Mouse (Mus musculus) lung, postnatal 25 days (tissue): ENCODE results near the gene Acox3.

Source experiments
- DNase-seq: peaks from one replicate; pipeline ENCODE4 v3.0.0; 2022; ENCODE audit warnings: low spot score

The Acox3 gene

DNA sequence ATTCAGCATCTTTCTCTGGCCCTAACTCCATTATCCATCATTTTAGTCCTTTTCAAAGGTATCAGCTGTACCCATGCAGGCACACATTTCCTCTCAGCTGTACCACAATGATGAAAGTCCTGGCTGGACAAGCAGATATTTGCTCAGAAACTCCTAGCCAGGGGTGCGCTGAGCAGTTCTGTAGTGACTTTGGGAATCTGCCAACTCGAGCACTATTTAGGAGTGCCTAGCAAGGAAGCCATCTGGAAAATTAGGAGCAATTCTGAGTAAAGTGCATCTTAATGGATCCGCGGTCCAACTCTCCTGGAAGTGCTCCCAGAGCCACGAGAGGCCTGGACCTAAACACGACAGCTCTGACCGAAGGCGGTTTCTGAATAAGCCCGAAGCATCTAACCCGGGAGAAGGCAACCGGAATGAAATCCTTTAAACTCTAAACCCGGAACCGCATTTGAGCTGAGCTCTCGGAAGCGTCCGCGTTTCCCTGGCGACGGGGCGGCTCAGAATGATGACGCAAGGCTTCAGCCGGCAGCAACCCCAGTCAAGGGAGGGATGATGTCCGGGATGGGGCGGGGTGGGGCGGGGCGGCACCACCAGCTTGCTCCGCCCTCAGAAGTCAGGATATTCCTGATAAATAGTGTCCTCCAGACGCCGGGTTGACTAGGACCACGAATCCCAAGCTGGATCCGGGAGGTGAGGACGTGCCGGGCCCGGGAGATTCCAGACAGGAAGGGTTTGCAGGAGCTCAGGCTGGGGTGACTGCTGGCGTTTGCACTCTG is at the start of gene Acox3:
Acox3 (plus strand) TSS at position 596 of the 776 bp plus-strand sequence.
- peak; percentile 97 for DNase-seq

DNA sequence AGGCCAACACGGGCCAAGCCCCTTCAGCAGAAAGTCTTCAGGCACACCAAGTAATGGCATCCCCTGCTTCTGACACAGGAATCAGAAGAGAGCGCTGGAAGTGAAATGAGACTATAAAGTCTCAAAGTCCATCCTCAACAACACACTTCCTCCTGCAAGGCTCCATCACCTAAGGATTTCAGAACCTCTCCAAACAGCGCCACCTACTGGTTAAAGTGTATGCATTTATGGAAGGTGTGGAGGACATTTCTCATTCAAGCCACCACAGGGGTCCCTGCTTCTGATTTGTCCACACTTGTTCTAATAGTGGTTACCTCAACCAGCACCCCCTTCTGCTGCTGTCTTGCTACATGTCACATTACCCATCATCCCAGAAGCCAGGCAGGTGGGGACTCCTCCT is 46.6 kb upstream of the Acox3 start:
- no peak for DNase-seq

DNA sequence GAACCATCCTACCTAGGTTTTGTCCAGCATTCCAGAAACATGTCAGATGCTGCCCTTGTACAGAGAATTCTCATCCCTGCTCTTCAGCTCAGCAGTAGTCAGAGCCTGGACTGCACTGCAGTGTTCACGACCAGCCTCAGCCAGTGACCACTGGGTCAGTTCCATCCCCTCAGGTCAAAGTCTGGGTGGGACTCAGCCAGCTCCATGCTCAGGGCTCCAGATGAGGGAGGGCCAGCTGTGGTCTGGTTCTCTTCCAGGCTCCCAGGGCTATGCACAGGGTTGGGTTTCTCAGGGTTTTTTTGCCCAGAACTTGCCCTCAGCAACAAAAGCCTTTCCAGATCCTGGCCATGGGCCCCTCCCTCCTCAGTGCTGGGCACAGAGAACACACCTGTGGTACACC is 45.4 kb upstream of the Acox3 start:
- no peak for DNase-seq

- DNase-seq, result no peak
Observed at GRCm38 (mm10) chr5:35538022-35538421, 44.8 kb upstream of the Acox3 start.

DNA sequence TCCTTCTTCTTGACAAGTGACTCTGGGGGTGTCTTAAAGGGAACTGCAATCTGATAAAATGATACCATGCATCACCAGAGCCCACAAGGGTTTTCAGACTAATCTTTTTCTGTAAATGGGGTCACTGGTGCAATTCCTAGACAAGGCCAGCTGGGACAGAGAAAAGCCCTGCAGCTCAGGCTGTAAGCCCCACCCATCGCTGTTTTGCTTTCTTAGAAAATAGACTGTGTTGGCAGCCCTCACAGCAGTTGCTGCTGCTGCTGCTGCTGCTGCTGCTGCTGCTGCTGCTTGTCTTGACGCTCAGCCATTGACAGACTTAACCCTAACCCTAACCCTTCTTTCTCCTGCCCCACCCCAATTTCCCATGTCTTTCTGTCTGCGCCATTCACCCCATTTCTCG is 43.3 kb upstream of the Acox3 start:
- DNase-seq, result no peak

DNA sequence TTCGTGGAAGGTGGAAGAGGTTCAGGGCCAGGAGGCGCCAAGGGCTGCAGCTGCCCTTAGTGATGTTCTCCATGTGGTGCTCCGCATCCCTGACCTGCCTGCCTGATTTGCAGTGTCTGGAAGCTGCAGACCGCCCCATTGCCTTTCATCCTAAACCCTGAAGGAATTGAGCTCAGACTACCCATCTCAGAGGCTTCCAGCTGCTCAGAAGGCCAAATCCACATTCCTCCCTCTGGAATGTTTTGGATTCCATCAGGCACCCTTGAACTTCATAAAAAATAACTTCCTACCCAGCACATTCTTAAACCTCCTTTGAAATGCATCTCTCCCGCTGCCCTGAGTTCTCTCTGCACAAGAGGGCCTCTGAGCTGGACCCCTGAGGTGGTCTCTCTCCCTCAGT is 42.3 kb upstream of the Acox3 start:
- no peak for DNase-seq

GRCm38 (mm10) chr5:35541059-35541790 is 41.6 kb upstream of the Acox3 start:
- no peak for DNase-seq

GRCm38 (mm10) chr5:35546127-35546526 is 36.7 kb upstream of the Acox3 start:
- DNase-seq, result no peak

GRCm38 (mm10) chr5:35551855-35552837 is 30.7 kb upstream of the Acox3 start:
- no peak for DNase-seq

- no peak for DNase-seq
Observed at GRCm38 (mm10) chr5:35552838-35553539, 29.9 kb upstream of the Acox3 start.

- no peak for DNase-seq
Observed at GRCm38 (mm10) chr5:35556393-35556792, 26.4 kb upstream of the Acox3 start.

DNA sequence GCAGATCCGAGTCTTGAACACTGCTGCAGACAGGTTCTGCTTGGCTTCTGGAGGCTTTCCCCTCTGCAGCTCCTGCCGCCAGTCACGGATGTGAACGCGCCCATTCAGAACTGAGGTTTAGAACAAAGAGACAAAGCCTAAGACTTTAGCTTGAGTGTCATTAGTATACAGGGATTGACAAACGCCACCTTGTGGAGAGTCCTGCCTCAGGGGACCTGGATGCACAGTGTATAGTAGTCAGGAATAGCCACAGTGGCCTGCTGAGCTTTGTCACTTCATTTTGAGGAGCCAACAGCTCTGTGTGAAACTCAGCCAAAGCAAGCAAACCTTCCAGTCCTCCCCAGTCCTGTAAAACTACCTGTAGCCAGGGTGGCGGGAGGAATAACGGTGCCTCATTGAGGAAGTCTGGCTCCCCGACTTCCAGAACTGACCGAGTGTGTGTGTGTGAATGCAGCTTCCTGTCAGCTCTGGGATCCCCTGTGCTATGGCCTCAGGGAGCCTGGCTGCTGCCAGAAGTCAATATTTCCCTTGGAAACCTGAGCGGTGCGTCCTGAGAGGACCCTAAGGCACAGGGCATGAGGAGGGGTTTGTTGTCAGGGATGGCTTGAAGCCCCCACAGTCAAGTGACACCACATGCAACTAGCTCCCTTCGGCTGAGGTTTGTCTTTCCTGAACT is 24.8 kb upstream of the Acox3 start:
- no peak for DNase-seq

- no peak for DNase-seq
Observed at GRCm38 (mm10) chr5:35559447-35559846, 23.4 kb upstream of the Acox3 start.

- no peak for DNase-seq
Observed at GRCm38 (mm10) chr5:35562616-35563015, 20.2 kb upstream of the Acox3 start.

- peak; percentile 59 for DNase-seq
Observed at GRCm38 (mm10) chr5:35563449-35563848, 19.4 kb upstream of the Acox3 start.

DNA sequence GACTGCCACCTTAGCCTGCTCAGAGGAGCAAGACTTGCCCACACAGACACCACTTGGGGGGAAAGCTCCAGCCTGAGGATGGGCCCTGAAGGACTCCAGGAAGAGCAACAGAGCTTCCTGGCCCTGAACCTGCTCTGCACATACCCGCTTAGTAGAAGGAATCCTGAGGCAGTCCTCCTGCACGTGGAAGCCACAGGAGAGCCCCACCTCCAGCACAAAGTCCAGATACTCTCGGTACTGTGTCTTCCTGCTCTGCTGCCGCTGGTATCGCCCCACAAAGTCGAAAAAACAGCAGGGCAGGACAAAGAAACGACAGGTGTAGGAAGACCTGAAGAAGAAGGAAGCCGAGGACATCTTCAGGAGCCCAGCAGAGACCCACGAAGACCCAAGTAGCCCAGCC is 17.6 kb upstream of the Acox3 start:
- no peak for DNase-seq

DNA sequence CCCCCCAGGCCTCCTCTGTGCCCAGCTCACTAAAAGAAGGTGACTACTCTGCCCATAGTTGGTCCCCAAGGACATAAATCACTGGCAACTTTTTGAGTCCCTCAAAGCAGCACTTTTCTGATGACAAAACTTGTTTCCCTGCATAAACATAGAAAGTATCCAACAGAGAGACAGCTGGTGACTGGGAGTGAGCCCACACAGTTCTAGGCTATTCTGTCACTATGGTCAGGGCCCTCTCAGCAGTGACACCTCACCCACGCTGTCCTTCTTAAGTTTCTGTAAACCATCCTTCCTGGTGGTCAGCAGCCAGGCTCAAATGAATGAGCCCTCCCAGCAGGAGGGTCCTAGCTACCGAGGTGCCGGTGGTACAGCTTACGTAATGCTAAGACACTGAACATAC is 16.2 kb upstream of the Acox3 start:
- no peak for DNase-seq

DNA sequence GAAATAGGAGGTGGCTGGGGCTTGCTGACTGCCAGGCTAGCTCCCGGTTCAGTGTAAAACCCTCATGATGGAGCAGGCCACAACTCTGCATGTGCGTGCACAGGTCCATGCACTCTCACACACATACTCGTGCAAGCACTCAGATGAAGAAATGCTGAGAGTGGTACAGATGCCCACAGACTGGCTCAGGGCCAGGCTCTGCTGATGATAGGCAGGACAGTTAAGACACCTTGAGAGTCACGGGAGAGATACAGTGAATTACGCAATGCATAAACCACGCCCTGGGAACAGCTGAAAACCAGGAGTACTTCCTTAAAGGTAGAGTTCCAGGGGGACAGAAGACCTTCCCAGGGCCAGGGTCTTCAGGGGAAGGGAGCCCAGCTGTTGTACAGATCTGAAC is 11.3 kb upstream of the Acox3 start:
- no peak for DNase-seq

DNA sequence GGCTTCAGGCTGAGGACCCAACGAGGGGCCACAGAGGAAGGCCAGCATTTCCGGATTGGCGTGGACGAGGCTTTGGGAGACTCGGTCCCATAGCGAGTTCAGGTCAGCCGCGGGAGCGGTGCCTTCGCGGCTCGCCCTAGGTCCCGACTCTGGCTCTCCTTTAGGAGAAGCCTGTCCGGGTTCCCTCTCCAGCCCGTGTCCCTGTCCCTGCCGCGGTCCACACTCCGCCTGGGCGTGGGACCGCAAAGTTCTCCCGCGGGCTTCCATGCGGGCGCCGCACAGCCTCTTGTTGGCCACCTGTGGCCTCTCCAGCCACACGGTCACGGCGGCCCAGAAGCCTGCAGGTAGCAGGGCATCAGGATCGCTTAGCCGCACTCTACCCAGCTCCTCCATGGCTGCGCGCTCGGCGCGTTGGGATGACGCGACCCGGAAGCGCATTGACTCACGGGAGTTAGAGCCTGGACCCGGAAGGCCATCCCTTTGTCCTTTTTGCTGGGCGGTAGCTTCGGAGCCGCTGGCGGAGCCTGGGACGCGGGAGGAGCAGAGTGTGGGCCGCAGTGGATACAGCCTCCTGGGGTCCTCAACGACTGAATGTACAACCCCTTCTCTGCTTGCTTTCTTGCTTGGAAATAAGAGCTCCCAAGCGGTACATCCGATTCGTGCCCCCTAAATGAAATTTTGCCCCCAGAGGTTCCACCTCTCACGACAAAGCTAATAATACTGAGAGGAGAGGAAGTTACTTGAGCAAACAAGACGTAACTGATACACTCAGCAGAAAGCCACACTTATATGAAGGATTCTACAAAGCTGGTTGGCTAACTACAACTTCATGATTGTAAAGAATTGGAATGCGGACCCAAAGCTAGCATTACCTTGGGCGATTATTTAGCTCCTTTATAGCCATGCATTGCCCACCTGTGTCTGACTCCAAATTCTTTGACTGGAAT is 7.9 kb upstream of the Acox3 start, which contains the start of gene Trmt44:
Trmt44 (minus strand) TSS at position 418 of the 947 bp plus-strand sequence.
- peak; percentile 93 for DNase-seq
